Mouse (Mus musculus) brain, embryonic 14.5 days (tissue): Measurements from ENCODE around the gene Olfr1211.

ENCODE experiments used
- CTCF ChIP-seq: fragments of 200-500 bp; IDR thresholded peaks from 2 replicates; pipeline ENCODE4 v1.5.1; 2012; ENCODE audit warnings: inconsistent platforms, mild to moderate bottlenecking, moderate library complexity, borderline replicate concordance; ENCODE audit not compliant: insufficient read depth, insufficient read length; ENCODE audit errors: extremely low read depth
- POLR2A ChIP-seq: fragments of 200-500 bp; IDR thresholded peaks from 2 replicates; pipeline ENCODE4 v1.6.1; 2012; ENCODE audit warnings: mild to moderate bottlenecking, inconsistent platforms, borderline replicate concordance; ENCODE audit not compliant: poor library complexity, insufficient read depth, insufficient read length, severe bottlenecking; ENCODE audit errors: extremely low read depth

DNA sequence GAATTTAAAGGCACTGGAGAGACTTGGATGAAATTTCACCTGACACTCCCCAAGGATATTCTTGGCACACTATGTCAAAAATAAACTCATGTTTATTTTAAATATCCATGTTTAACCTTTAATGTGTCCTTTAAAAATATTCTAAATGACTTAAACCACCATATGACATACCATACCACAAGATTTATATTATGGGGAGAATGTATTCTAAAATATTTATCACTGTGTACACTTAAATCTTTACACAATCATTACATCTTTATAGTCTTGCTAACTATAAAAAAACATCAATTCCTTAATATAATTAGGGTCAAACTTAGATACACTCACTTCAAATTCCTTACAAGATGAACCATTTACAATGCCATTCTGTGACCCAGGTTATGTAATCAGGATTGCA, 35.7 kb downstream of the Olfr1211 start, which contains the start of gene Olfr1208:
- TF ChIP-seq CTCF (no peak), POLR2A (no peak)
